Mouse (Mus musculus) MEL (cell line): Measurements from ENCODE around the gene Eps15. TPM values are rescaled to one million over a fixed set of nuclear protein-coding genes. Genes with fewer than 3 reads are reported as not detected.
A peak's percentile ranks its signal among the peaks of the same experiment; 100 is the strongest.

Experiments
- DNase-seq: peaks from one replicate; pipeline ENCODE4 v3.0.0; 2011; ENCODE audit warnings: low read depth, low spot score
- H3K27ac ChIP-seq: 2 replicates; pipeline ENCODE4 v1.5.1; 2012; ENCODE audit warnings: low read depth, mild to moderate bottlenecking, control low read depth, low read length, moderate library complexity; ENCODE audit not compliant: control insufficient read depth
- H3K27me3 ChIP-seq, 2 experiments: fragments of 150-350 bp in 1 of 2; sonication (generic) in 1 of 2; 2 replicates each; pipeline ENCODE4 v1.6.1; 2012; ENCODE audit warnings: low read length in 2 of 2, mild to moderate bottlenecking in 2 of 2, improper control_type of control experiment in 1 of 2, moderate library complexity in 1 of 2; ENCODE audit not compliant: insufficient read depth in 2 of 2, control insufficient read depth in 1 of 2
- H3K36me3 ChIP-seq, 2 experiments: 2 replicates each; pipeline ENCODE4 v1.6.1; 2012 to 2014; ENCODE audit warnings: low read length in 2 of 2, improper control_type of control experiment in 1 of 2, inconsistent platforms in 1 of 2, mild to moderate bottlenecking in 1 of 2; ENCODE audit not compliant: insufficient read depth in 2 of 2, control insufficient read depth in 1 of 2
- H3K4me1 ChIP-seq, 2 experiments: fragments of 150-350 bp in 1 of 2; sonication (generic) in 1 of 2; 2 replicates each; pipeline ENCODE4 v1.6.1; 2012; ENCODE audit warnings: low read length in 2 of 2, improper control_type of control experiment in 1 of 2, mild to moderate bottlenecking in 1 of 2; ENCODE audit not compliant: insufficient read depth in 2 of 2, control insufficient read depth in 1 of 2
- H3K4me3 ChIP-seq, 2 experiments: fragments of 150-350 bp in 1 of 2; sonication (generic) in 1 of 2; 2 replicates each; pipeline ENCODE4 v1.5.1; 2012; ENCODE audit warnings: low read depth in 2 of 2, low read length in 2 of 2, mild to moderate bottlenecking in 2 of 2, moderate library complexity in 2 of 2, control low read depth in 1 of 2, improper control_type of control experiment in 1 of 2; ENCODE audit not compliant: control insufficient read depth in 1 of 2, insufficient read depth in 1 of 2
- H3K79me2 ChIP-seq: 2 replicates; pipeline ENCODE4 v1.6.1; 2012; ENCODE audit warnings: mild to moderate bottlenecking, low read length, moderate library complexity; ENCODE audit not compliant: control insufficient read depth, poor library complexity, insufficient read depth
- H3K9ac ChIP-seq: 2 replicates; pipeline ENCODE4 v1.6.1; 2012; ENCODE audit warnings: low read depth, mild to moderate bottlenecking, control low read depth, low read length, moderate library complexity; ENCODE audit not compliant: control insufficient read depth, poor library complexity, severe bottlenecking
- H3K9me3 ChIP-seq: fragments of 150-350 bp; sonication (generic); replicated peaks from 2 replicates; pipeline ENCODE4 v1.6.1; 2012; ENCODE audit warnings: mild to moderate bottlenecking, low read length, improper control_type of control experiment, moderate library complexity; ENCODE audit not compliant: insufficient read depth
- BHLHE40 ChIP-seq: IDR thresholded peaks from 2 replicates; pipeline ENCODE4 v1.6.1; 2012; ENCODE audit warnings: low read depth, mild to moderate bottlenecking, inconsistent platforms, low read length, improper control_type of control experiment, borderline replicate concordance
- CTCF ChIP-seq, 3 experiments: IDR thresholded peaks in 2 of 3; conservative IDR thresholded peaks in 1 of 3; 2 replicates each; pipeline ENCODE4 v1.5.1; 2011 to 2012; ENCODE audit warnings: low read length in 3 of 3, low read depth in 2 of 3, mild to moderate bottlenecking in 2 of 3, improper control_type of control experiment in 1 of 3, inconsistent platforms in 1 of 3, mixed read lengths in 1 of 3, moderate library complexity in 1 of 3; ENCODE audit not compliant: control insufficient read depth in 1 of 3, insufficient read depth in 1 of 3, poor library complexity in 1 of 3, severe bottlenecking in 1 of 3
- EP300 ChIP-seq, 2 experiments: IDR thresholded peaks; 2 replicates each; pipeline ENCODE4 v1.6.1; 2011; ENCODE audit warnings: improper control_type of control experiment in 2 of 2, low read length in 2 of 2, low read depth in 1 of 2, mild to moderate bottlenecking in 1 of 2
- ETS1 ChIP-seq: IDR thresholded peaks from 2 replicates; pipeline ENCODE4 v1.6.1; 2012; ENCODE audit warnings: low read depth, mild to moderate bottlenecking, inconsistent platforms, low read length, improper control_type of control experiment, moderate library complexity
- GABPA ChIP-seq: IDR thresholded peaks from 2 replicates; pipeline ENCODE4 v1.6.1; 2012; ENCODE audit warnings: low read depth, mild to moderate bottlenecking, inconsistent platforms, low read length, improper control_type of control experiment, moderate library complexity
- MXI1 ChIP-seq: IDR thresholded peaks from 2 replicates; pipeline ENCODE4 v1.6.1; 2011; ENCODE audit warnings: mild to moderate bottlenecking, low read depth, low read length, improper control_type of control experiment
- NRF1 ChIP-seq: IDR thresholded peaks from 2 replicates; pipeline ENCODE4 v1.6.1; 2014; ENCODE audit warnings: low read depth, mild to moderate bottlenecking, inconsistent platforms, low read length, improper control_type of control experiment, moderate library complexity; ENCODE audit not compliant: poor library complexity, insufficient read depth, severe bottlenecking
- SIN3A ChIP-seq: IDR thresholded peaks from 2 replicates; pipeline ENCODE4 v1.6.1; 2012; ENCODE audit warnings: low read length, improper control_type of control experiment, inconsistent platforms
- SMC3 ChIP-seq: IDR thresholded peaks from 2 replicates; pipeline ENCODE4 v1.6.1; 2011; ENCODE audit warnings: low read depth, low read length, improper control_type of control experiment
- TAL1 ChIP-seq: IDR thresholded peaks from 2 replicates; pipeline ENCODE4 v1.6.1; 2012; ENCODE audit warnings: mild to moderate bottlenecking, inconsistent platforms, low read length, moderate library complexity, mixed read lengths
- UBTF ChIP-seq: IDR thresholded peaks from 2 replicates; pipeline ENCODE4 v1.6.1; 2012; ENCODE audit warnings: low read depth, mild to moderate bottlenecking, inconsistent platforms, low read length, improper control_type of control experiment, moderate library complexity, borderline replicate concordance; ENCODE audit not compliant: insufficient read depth
- USF1 ChIP-seq: IDR thresholded peaks from 2 replicates; pipeline ENCODE4 v1.6.1; 2014; ENCODE audit warnings: low read depth, mild to moderate bottlenecking, inconsistent platforms, low read length, improper control_type of control experiment, moderate library complexity
- ZKSCAN1 ChIP-seq: IDR thresholded peaks from 2 replicates; pipeline ENCODE4 v1.6.1; 2012; ENCODE audit warnings: low read depth, mild to moderate bottlenecking, inconsistent platforms, low read length, improper control_type of control experiment, moderate library complexity
- ZMIZ1 ChIP-seq: IDR thresholded peaks from 2 replicates; pipeline ENCODE4 v1.6.1; 2012; ENCODE audit warnings: low read depth, mild to moderate bottlenecking, inconsistent platforms, low read length, improper control_type of control experiment, moderate library complexity
- polyA plus RNA-seq, 2 experiments: library from polyadenylated mRNA; stranded (reverse) in 1 of 2; unstranded in 1 of 2; fragments of >175 nt in 1 of 2; fragments of >200 nt in 1 of 2; gene quantifications; 2 replicates each; pipeline versions ENCODE4 v1.2.1 to v1.2.4; 2012; ENCODE audit warnings: low replicate concordance in 2 of 2, low read depth in 1 of 2; ENCODE audit not compliant: insufficient read length in 2 of 2, insufficient read depth in 1 of 2, missing spikeins in 1 of 2
- total RNA-seq: library from RNA; depleted of rRNA; stranded (reverse); fragments of 300-350 nt; gene quantifications from 2 replicates; pipeline ENCODE4 v1.2.3, GENCODE M21; 2012

Eps15 gene
- total and polyA plus RNA-seq, 3 experiments: 19.7 to 107 (median 53.3) TPM

DNA sequence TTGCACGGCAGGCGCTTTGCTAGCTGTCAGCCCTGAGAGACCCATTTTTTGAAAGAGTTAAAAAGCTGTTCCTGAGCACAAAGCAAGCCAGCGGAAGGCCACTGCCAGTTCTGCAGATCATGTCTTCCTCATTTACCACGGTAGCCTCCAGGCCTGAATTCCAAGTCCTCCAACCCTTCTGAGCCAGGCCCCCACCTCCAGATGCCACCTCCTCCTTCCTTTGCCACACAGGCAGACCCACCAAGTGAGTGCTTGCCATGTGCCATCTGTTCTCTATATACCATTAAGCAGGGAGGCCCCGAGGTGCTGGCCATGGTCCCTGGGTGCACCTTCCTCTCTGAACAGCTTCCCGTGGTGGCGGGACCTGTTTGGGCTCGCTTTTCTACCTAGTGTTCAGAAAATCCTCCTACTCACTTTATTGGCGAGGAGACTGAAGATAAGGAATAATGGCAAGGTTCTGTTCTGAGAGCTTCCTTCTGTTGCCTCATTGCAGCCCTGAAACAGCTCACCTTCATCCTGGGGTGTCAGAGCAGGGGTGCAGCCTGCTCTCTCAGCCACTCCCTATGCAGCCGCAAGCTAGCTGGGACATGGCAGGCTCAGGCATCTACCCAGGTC lies 120.4 kb downstream of the Eps15 start:
- H3K4me3 ChIP-seq: no peak overlapping the region
- no peak for DNase-seq
- H3K36me3 ChIP-seq: no peaks in the 10 kb centered on the region; a peak in 1 of 4 replicates
- H3K9ac ChIP-seq: no peak overlapping the region
- H3K4me1 ChIP-seq: peaks cover 0 to 4% of the 10 kb centered on the region in 2 experiments; a peak in 2 of 4 replicates
- H3K79me2 ChIP-seq: no peaks in the 10 kb centered on the region
- no peak overlapping the region for H3K27ac ChIP-seq
- no peak for TF ChIP-seq USF1
- TF ChIP-seq MXI1: no peak
- TF ChIP-seq ZMIZ1: no peak
- TF ChIP-seq TAL1: no peak
- no peak for TF ChIP-seq BHLHE40
- TF ChIP-seq UBTF: no peak
- TF ChIP-seq NRF1: no peak
- no peak for TF ChIP-seq EP300 (IDR thresholded peaks at IDR 0.05; ENCODE audit: low read depth in 1 of 2, low read length in 2 of 2)
- no peak for TF ChIP-seq SIN3A
- TF ChIP-seq SMC3: no peak
- no peak for TF ChIP-seq ZKSCAN1
- H3K9me3 ChIP-seq: no peaks in the 10 kb centered on the region
- no peaks in the 10 kb centered on the region for H3K27me3 ChIP-seq

GRCm38 (mm10) chr4:109401176-109401689 lies 121.2 kb downstream of the Eps15 start:
- H3K36me3 ChIP-seq: no peaks in the 10 kb centered on the region; a peak in 1 of 4 replicates
- H3K4me1 ChIP-seq: peaks cover 0 to 9% of the 10 kb centered on the region in 2 experiments; a peak in 2 of 4 replicates
- H3K79me2 ChIP-seq: no peaks in the 10 kb centered on the region; the same call in 1 of the 2 replicates
- H3K4me3 ChIP-seq: no peak overlapping the region
- no peaks in the 10 kb centered on the region for H3K27me3 ChIP-seq
- DNase-seq: no peak
- no peak overlapping the region for H3K9ac ChIP-seq
- TF ChIP-seq GABPA (no peak), CTCF (IDR thresholded peaks at IDR 0.05 in 2 of 3, conservative IDR thresholded peaks at IDR 0.05 in 1 of 3; ENCODE audit: control insufficient read depth in 1 of 3, insufficient read depth in 1 of 3, low read depth in 2 of 3, low read length in 3 of 3, poor library complexity in 1 of 3, severe bottlenecking in 1 of 3) (peak; percentile 19 to 41 (median 30); a peak in 4 of 6 replicates), SMC3 (peak; percentile 33), TAL1 (no peak), ETS1 (no peak)
- H3K27ac ChIP-seq: no peak overlapping the region
- no peaks in the 10 kb centered on the region for H3K9me3 ChIP-seq
